Mouse (Mus musculus): ENCODE measurements around the gene Rftn2. TPM values are rescaled to one million over a fixed set of nuclear protein-coding genes. Genes with fewer than 3 reads are reported as not detected.

Gene Rftn2
- polyA plus RNA-seq, 1 experiment, result 1.6 TPM

DNA sequence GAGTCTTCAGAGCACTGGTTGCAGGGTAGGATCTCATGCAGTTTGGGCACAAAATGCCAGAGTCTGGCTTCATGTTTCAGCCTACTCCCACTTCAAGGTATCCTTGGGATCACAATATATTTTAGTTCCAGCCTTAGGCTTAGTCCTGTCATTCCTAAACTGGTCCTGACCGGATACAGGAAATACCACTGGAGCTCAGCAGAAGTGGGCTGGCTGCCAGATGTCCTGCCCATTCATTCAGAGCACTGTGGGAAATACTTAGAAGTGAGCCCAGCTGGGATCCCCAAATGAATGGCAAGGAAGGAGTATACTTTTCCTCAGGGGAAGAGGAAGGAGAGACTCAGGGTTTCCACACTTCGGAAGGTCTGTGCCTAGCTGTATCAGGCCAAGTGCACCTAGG is 33.3 kb downstream of the Rftn2 start:
- no peak overlapping the region for H3K27ac ChIP-seq (ENCODE audit: insufficient read depth, low read length)
- H3K4me3 ChIP-seq (ENCODE audit: extremely low read depth, insufficient read depth, insufficient read length), result no peak overlapping the region
- no peak for DNase-seq (ENCODE audit: low read depth in 1 of 2, low spot score in 2 of 2)
- no peaks in the 10 kb centered on the region for H3K27me3 ChIP-seq (ENCODE audit: control insufficient read depth, insufficient read depth, low read length)
- 82% methylated on average over 2 of the region's 2 CpGs for WGBS
- no peaks in the 10 kb centered on the region for H3K36me3 ChIP-seq (ENCODE audit: control insufficient read depth, insufficient read depth, low read length)
- no peak for TF ChIP-seq POLR2A (IDR thresholded peaks at IDR 0.05; ENCODE audit: low read depth, low read length)
- no peak for TF ChIP-seq CTCF (IDR thresholded peaks at IDR 0.05; ENCODE audit: extremely low read depth, insufficient read depth, insufficient read length, insufficient replicate concordance)
- H3K4me1 ChIP-seq (ENCODE audit: control insufficient read depth, insufficient read depth, insufficient read length), result no peaks in the 10 kb centered on the region

DNA sequence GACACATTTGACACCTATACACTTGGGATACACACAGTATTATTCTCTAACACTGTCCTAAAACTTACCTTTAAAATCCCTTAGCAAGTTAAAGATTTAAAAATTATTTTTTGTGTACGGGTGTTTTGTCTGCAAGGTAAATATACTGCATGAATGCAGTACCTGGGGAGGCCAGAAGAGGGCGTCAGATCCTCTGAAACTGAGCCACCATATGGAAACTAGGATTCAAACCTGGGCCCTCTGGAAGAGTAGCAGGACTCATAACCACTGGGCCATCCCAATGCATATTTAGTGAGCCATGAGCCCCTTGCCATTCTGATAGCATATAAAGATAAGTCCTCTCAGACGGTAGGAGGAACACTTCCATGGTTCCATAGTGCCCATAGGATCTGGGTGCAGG is 33.8 kb downstream of the Rftn2 start:
- DNase-seq (ENCODE audit: low read depth in 1 of 2, low spot score in 2 of 2), result peak in 1 of 2 experiments; percentile 34
- H3K4me3 ChIP-seq (ENCODE audit: extremely low read depth, insufficient read depth, insufficient read length), result no peak overlapping the region
- H3K36me3 ChIP-seq (ENCODE audit: control insufficient read depth, insufficient read depth, low read length), result no peaks in the 10 kb centered on the region
- TF ChIP-seq POLR2A (IDR thresholded peaks at IDR 0.05; ENCODE audit: low read depth, low read length) (no peak), CTCF (IDR thresholded peaks at IDR 0.05; ENCODE audit: extremely low read depth, insufficient read depth, insufficient read length, insufficient replicate concordance) (peak; percentile 47; the same call in 1 of the 2 replicates)
- H3K4me1 ChIP-seq (ENCODE audit: control insufficient read depth, insufficient read depth, insufficient read length), result no peaks in the 10 kb centered on the region
- H3K27me3 ChIP-seq (ENCODE audit: control insufficient read depth, insufficient read depth, low read length), result no peaks in the 10 kb centered on the region
- WGBS, result 45% methylated on average over 3 of the region's 3 CpGs
- no peak overlapping the region for H3K27ac ChIP-seq (ENCODE audit: insufficient read depth, low read length)

DNA sequence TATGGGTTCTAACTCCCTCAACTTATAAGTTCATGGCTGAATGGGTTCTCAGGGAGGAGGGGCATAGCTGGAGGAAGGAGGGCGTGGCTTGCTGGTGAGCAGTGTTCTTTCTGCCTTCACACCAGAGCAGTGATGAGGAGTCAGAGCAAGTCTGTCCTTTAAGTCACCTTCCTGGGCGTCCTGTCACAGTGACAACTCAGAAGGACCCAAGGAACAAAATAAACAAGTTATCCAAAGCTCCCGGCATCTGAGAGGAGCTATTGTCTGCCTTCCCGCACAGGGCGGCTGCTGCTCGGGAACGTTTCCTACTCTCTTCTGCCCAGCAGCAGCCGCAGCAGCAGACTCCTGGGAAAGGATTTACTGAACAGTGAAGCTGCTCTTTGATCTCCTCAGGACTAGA is 34.6 kb downstream of the Rftn2 start:
- no peak overlapping the region for H3K27ac ChIP-seq (ENCODE audit: insufficient read depth, low read length)
- WGBS, result 74% methylated on average over 8 of the region's 8 CpGs
- TF ChIP-seq POLR2A (IDR thresholded peaks at IDR 0.05; ENCODE audit: low read depth, low read length) (no peak), CTCF (IDR thresholded peaks at IDR 0.05; ENCODE audit: extremely low read depth, insufficient read depth, insufficient read length, insufficient replicate concordance) (no peak)
- no peaks in the 10 kb centered on the region for H3K4me1 ChIP-seq (ENCODE audit: control insufficient read depth, insufficient read depth, insufficient read length)
- no peak for DNase-seq (ENCODE audit: low read depth in 1 of 2, low spot score in 2 of 2)
- H3K36me3 ChIP-seq (ENCODE audit: control insufficient read depth, insufficient read depth, low read length), result no peaks in the 10 kb centered on the region
- no peaks in the 10 kb centered on the region for H3K27me3 ChIP-seq (ENCODE audit: control insufficient read depth, insufficient read depth, low read length)
- H3K4me3 ChIP-seq (ENCODE audit: extremely low read depth, insufficient read depth, insufficient read length), result no peak overlapping the region

DNA sequence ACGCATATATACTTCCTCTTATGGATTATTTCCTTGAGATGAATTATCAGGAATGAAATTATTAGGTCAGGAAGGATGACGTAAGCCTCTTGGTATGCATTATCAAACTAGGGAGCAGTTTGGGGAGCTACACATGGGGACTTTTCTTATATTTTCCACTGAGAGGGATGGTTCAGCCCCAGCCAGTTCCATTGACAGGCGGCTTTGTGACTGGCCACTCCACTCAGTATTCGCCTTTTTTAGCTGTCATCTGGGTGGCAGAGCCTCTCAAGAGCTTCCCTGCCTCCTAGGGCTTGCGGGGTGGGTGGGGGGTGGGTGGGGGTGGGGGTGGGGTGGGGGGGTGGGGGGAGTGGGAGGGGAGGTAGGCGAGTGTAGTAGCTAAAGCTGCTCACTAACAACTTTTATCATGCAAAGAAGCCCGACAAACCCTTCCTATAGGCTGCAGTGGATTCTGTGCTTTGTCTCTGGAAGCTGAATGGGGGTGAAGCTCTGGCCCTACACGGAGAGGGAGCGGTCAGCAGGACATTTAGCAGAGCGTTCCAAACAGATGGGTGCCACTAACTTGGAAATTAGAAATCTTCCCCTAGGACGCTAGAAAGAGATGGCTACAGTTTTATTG is 39.9 kb downstream of the Rftn2 start:
- TF ChIP-seq POLR2A (IDR thresholded peaks at IDR 0.05; ENCODE audit: low read depth, low read length) (no peak), CTCF (IDR thresholded peaks at IDR 0.05; ENCODE audit: extremely low read depth, insufficient read depth, insufficient read length, insufficient replicate concordance) (no peak)
- WGBS, result 82% methylated on average over 11 of the region's 11 CpGs
- Histone ChIP-seq H3K4me3 (ENCODE audit: extremely low read depth, insufficient read depth, insufficient read length) (no peak overlapping the region), H3K27me3 (ENCODE audit: control insufficient read depth, insufficient read depth, low read length) (no peaks in the 10 kb centered on the region), H3K27ac (ENCODE audit: insufficient read depth, low read length) (no peak overlapping the region), H3K4me1 (ENCODE audit: control insufficient read depth, insufficient read depth, insufficient read length) (no peaks in the 10 kb centered on the region), H3K36me3 (ENCODE audit: control insufficient read depth, insufficient read depth, low read length) (peaks cover 2% of the 10 kb centered on the region; the same call in 1 of the 2 replicates)
- DNase-seq (ENCODE audit: low read depth in 1 of 2, low spot score in 2 of 2), result no peak

DNA sequence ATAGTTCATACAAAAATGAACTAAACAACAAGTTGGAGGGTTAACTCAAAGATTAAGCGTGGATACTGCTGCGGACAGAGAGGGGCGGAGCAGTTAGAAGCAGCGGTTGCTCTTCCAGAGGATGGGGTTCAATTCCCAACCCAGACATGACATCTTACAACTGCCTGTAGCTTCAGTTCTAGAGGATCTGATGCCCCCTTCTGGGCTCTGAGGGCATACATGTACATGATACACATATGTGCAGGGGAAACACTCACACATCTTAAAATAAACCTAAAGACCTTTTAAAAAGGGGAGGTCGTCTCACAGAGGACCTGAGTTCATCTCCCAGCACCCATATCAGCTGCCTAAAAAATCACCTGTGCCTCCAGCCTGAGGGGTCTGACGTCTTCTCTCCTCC is 40.9 kb downstream of the Rftn2 start:
- H3K4me3 ChIP-seq (ENCODE audit: extremely low read depth, insufficient read depth, insufficient read length), result no peak overlapping the region
- no peak for TF ChIP-seq CTCF (IDR thresholded peaks at IDR 0.05; ENCODE audit: extremely low read depth, insufficient read depth, insufficient read length, insufficient replicate concordance)
- 86% methylated on average over 6 of the region's 6 CpGs for WGBS
- no peaks in the 10 kb centered on the region for H3K27me3 ChIP-seq (ENCODE audit: control insufficient read depth, insufficient read depth, low read length)
- H3K36me3 ChIP-seq (ENCODE audit: control insufficient read depth, insufficient read depth, low read length), result peaks cover 4% of the 10 kb centered on the region
- H3K27ac ChIP-seq (ENCODE audit: insufficient read depth, low read length), result no peak overlapping the region
- no peak for DNase-seq (ENCODE audit: low read depth in 1 of 2, low spot score in 2 of 2)
- no peaks in the 10 kb centered on the region for H3K4me1 ChIP-seq (ENCODE audit: control insufficient read depth, insufficient read depth, insufficient read length)

DNA sequence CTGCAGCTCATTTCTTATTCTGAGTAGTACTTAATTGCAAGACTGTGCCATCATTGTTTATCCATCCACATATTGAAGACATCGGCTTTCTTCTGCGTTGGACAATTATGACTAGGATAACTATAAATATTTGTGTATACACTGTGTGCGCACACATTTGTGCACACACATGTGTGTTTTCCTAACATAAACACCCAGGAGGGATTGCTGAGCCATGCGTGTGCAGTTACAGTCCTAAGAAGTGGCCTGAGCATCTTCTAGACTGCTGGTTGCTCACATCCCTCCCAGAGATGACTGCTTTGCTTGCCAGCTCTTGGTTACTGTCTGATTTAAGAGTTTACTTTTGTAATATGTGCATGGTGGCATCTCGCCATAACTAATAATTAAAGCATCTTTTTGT is 44.2 kb downstream of the Rftn2 start:
- DNase-seq (ENCODE audit: low read depth in 1 of 2, low spot score in 2 of 2), result no peak
- Histone ChIP-seq H3K27me3 (ENCODE audit: control insufficient read depth, insufficient read depth, low read length) (no peaks in the 10 kb centered on the region), H3K4me3 (ENCODE audit: extremely low read depth, insufficient read depth, insufficient read length) (no peak overlapping the region), H3K36me3 (ENCODE audit: control insufficient read depth, insufficient read depth, low read length) (peaks cover 6% of the 10 kb centered on the region), H3K27ac (ENCODE audit: insufficient read depth, low read length) (no peak overlapping the region), H3K4me1 (ENCODE audit: control insufficient read depth, insufficient read depth, insufficient read length) (no peaks in the 10 kb centered on the region)
- 94% methylated on average over 5 of the region's 5 CpGs for WGBS
- TF ChIP-seq CTCF (IDR thresholded peaks at IDR 0.05; ENCODE audit: extremely low read depth, insufficient read depth, insufficient read length, insufficient replicate concordance) (no peak), POLR2A (IDR thresholded peaks at IDR 0.05; ENCODE audit: low read depth, low read length) (no peak)

DNA sequence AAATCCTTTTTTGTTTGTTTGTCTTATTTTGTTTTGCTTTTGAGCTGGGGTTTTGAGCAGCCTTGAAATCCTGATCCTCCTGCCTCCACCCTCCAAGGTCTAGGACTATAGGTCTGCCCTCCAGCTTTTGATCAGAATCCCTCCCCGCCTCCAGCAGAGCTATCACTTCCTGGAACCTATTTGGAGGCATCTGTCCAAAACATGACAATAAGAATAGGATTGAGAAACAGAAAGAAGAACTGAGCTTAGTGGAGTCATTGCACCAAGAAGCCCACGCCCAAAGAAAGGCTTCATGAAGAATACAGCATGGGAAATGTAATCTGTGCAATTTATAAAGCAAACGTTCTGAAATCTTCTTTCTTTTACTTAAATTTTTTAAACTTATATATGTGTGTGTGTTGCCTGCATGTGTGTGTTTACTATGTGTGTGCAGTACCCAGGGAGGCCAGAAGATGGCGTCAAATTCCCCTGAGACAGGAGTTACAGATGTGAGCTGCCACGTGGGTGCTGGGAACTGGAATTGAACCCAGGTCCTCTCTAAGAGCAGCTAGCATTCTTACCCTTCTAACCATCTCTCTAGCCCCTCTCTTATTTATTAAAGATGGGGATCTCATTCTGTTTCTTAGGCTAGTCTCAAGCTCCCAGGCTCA is 46.5 kb downstream of the Rftn2 start:
- no peak overlapping the region for H3K27ac ChIP-seq (ENCODE audit: insufficient read depth, low read length)
- H3K36me3 ChIP-seq (ENCODE audit: control insufficient read depth, insufficient read depth, low read length), result peaks cover 6% of the 10 kb centered on the region
- H3K4me1 ChIP-seq (ENCODE audit: control insufficient read depth, insufficient read depth, insufficient read length), result no peaks in the 10 kb centered on the region
- TF ChIP-seq POLR2A (IDR thresholded peaks at IDR 0.05; ENCODE audit: low read depth, low read length), result no peak
- TF ChIP-seq CTCF (IDR thresholded peaks at IDR 0.05; ENCODE audit: extremely low read depth, insufficient read depth, insufficient read length, insufficient replicate concordance), result no peak
- 86% methylated on average over 5 of the region's 5 CpGs for WGBS
- no peaks in the 10 kb centered on the region for H3K27me3 ChIP-seq (ENCODE audit: control insufficient read depth, insufficient read depth, low read length)
- H3K4me3 ChIP-seq (ENCODE audit: extremely low read depth, insufficient read depth, insufficient read length), result no peak overlapping the region
- no peak for DNase-seq (ENCODE audit: low read depth in 1 of 2, low spot score in 2 of 2)
